Mouse (Mus musculus): ENCODE data around the gene Ttll9. TPM values are rescaled to one million over a fixed set of nuclear protein-coding genes. Genes with fewer than 3 reads are reported as not detected.
A peak's percentile ranks its signal among the peaks of the same experiment; 100 is the strongest.

Ttll9 gene
- polyA plus RNA-seq (2016; fragmentation: Nextera tagmentation; extraction: Ambion mirVana), result 1.2 TPM in 2 replicates

DNA sequence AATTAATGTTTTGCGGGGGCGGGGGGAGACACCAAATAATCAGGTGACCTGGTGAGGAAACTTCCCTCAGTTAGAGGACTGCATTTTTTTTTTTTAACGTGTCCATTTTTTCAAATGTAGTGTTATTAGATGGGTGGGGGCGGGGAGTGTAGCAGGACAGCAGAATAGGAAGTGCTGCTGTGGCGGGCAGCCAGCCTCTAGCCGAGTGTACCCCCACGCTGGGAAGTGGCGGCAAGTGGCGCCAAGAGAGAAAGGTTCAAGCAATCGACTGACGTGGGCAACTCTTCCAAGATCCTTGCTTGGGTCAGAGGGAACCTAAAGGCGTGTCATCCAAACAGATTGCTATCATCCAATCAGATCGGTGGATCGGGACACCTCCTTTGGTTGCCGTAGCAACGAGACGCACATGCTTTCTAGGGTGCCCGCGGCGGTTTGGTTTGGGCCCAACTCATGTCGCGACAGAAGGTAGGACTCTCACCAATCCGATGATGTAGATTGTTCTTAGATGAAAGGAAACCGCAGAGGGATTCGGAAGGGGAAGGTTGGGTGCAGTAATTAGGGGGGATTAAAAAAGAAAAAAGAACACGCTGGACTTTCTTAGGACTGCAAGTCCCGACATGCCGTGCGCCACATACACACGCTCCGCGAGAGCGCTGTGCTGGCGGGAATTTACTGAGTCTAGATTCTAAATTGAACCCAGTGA lies at the start of gene Ttll9:
Gene Ttll9, plus strand, starts transcription at position 395 of the 703 bp plus-strand sequence.
- peaks cover 9% of the 10 kb centered on the region; the same call in 1 of the 2 replicates for H3K4me1 ChIP-seq
- no peaks in the 10 kb centered on the region for H3K9me3 ChIP-seq
- peaks cover 15% of the 10 kb centered on the region for H3K27me3 ChIP-seq
- 1% methylated on average over 34 of the region's 34 CpGs for WGBS
- H3K27ac ChIP-seq, result no peak within 1 kb of the TSS
- peak within 1 kb of the TSS; percentile 41 for H3K4me3 ChIP-seq (replicated peaks)
- H3K4me2 ChIP-seq, result peak within 1 kb of the TSS; percentile 70
- H3K9ac ChIP-seq, result peak within 1 kb of the TSS; percentile 64
- H3K36me3 ChIP-seq (replicated peaks), result no peaks in the 10 kb centered on the region
- peak; percentile 96 for ATAC-seq (ENCODE audit: low FRiP score)

DNA sequence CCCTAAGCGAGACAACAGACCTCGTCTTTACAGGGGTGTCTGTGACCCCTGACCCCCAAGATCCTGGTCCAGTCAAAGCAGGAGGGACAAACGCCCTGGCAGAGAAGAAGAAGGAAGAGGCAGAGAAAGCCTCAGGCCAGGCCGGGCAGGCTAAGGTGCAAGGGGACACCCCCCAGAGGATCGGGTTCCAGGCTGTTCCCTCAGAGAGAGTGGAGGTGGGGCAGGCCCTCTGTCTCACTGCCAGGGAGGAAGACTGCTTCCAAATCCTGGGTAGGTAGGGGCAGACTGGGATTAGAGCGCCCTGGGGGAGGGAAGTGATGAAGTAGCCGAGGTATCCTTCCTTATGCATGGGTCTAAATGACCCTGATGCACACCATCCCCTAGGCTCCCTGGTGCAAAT lies 48.8 kb upstream of the Ttll9 start:
- Histone ChIP-seq H3K36me3 (replicated peaks) (no peaks in the 10 kb centered on the region), H3K4me1 (peaks cover 8% of the 10 kb centered on the region), H3K9me3 (no peaks in the 10 kb centered on the region), H3K9ac (no peak overlapping the region), H3K4me2 (no peak overlapping the region), H3K27ac (no peak overlapping the region), H3K4me3 (replicated peaks) (no peak overlapping the region), H3K27me3 (peaks cover 73% of the 10 kb centered on the region)
- no peak for ATAC-seq (ENCODE audit: low FRiP score)
- 41% methylated on average over 7 of the region's 7 CpGs for WGBS

DNA sequence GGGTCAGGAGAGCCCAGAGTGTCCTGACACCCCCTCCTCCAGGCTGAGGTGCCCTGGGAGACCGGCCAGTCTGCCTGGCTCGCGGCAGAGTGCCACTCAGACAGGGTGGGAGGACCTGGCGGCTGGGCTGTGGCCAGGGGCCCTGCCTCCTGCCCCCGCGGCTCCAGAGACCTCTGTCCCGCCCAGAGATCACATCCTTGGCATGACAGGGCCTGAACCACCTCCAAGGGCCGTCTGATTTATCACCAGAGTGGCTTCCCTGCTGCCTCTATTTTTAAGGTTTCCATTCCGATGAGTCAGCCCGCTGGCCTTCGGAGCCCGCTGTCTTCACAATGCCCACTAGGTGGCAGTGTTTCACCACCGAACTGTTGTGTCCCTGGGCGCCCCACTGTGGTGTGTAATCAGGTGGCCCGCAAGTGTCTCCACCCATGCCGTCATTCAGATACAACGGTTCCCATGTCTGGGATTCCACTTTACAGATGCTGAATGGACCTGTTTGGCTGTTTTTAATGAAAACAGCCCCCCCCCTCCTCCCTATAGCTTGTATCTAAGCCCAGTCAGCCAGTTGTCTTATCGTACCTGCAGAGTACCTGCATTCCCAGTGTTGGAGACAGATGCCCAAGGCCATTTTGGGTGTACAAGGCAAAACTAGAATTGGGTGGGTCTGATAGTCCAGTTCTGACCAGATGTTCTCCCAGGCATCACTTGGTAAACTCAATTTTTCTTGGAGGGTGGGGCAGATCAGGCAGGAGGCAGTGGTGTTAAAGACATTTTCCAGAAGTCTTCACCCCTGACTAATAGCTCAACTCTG lies 47.8 kb upstream of the Ttll9 start:
- Histone ChIP-seq H3K27me3 (peaks cover 77% of the 10 kb centered on the region), H3K4me1 (peaks cover 12% of the 10 kb centered on the region), H3K4me3 (replicated peaks) (no peak overlapping the region), H3K9ac (0 out of 2 replicates have a peak overlapping the region, but pooled peaks have one; percentile 29), H3K9me3 (no peaks in the 10 kb centered on the region), H3K36me3 (replicated peaks) (no peaks in the 10 kb centered on the region), H3K4me2 (peak overlapping the region; percentile 33), H3K27ac (no peak overlapping the region)
- ATAC-seq (ENCODE audit: low FRiP score), result peak; percentile 79
- WGBS, result 4% methylated on average over 18 of the region's 18 CpGs

DNA sequence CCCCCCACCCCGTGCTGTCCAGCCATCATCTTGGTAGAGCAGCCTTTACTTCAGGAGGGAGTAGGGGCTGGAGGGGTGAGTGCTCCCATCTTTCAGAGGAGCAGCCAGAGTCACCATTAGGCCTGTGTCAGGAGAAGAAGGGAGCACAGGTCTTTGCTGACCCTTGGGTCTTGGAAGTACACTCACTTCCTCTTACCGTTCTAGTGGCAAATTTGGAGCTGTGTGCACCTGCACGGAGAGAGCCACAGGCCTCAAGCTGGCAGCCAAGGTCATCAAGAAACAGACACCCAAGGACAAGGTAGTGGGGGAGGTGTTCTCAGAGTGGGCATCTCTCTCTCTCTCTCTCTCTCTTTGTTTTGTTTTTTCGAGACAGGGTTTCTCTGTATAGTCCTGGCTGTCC lies 46.8 kb upstream of the Ttll9 start:
- Histone ChIP-seq H3K36me3 (replicated peaks) (no peaks in the 10 kb centered on the region), H3K4me3 (replicated peaks) (no peak overlapping the region), H3K27me3 (peaks cover 69% of the 10 kb centered on the region), H3K4me1 (peaks cover 12% of the 10 kb centered on the region), H3K27ac (no peak overlapping the region), H3K9me3 (no peaks in the 10 kb centered on the region), H3K9ac (no peak overlapping the region), H3K4me2 (no peak overlapping the region)
- ATAC-seq (ENCODE audit: low FRiP score), result no peak
- whole genome bisulfite sequencing, result 72% methylated on average over 4 of the region's 4 CpGs

DNA sequence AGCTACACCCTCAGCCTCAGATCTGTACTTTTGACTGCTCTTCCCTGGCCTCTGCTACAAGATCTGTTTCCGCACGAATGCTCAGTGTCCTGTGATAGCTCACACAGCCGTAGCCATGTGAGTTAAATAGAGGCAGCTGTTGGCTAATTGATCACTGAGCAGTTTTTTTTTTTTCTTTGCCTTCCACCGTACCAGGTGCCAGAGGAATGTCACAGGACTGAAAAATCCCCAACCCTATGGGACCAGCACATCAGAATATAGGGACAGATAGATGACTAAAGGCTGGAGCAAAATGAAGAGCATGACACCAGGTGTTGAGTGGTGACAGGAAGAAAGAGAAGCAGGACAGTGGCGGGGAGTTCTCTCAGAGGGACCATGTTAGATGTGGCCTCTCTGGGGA lies 46.2 kb upstream of the Ttll9 start:
- no peak overlapping the region for H3K9ac ChIP-seq
- H3K4me2 ChIP-seq, result no peak overlapping the region
- no peak overlapping the region for H3K4me3 ChIP-seq (replicated peaks)
- H3K4me1 ChIP-seq, result peaks cover 12% of the 10 kb centered on the region
- WGBS, result 60% methylated on average over 5 of the region's 5 CpGs
- no peak overlapping the region for H3K27ac ChIP-seq
- peaks cover 63% of the 10 kb centered on the region for H3K27me3 ChIP-seq
- no peak for ATAC-seq (ENCODE audit: low FRiP score)
- H3K36me3 ChIP-seq (replicated peaks), result no peaks in the 10 kb centered on the region
- no peaks in the 10 kb centered on the region for H3K9me3 ChIP-seq

DNA sequence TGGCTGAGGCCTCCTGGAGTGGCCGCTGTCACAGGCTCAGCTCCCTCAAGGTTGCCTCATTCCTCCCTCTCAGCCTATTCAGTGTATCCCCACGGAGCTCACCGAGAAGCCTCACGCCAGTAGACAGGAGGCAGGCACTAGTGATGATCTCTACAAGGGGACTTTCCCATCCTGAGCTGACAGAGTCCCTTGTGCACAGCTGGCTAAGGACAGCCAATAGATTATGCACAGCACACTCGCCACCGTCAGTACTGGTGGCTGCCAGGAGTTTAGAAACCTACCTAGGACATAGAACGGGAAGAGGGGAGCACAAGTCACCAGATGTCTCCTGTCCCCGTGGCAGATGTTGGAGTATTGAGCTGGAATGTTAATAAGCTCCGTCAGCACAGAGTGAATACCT lies 44.6 kb upstream of the Ttll9 start:
- peaks cover 18% of the 10 kb centered on the region for H3K4me1 ChIP-seq
- no peak overlapping the region for H3K9ac ChIP-seq
- H3K36me3 ChIP-seq (replicated peaks), result no peaks in the 10 kb centered on the region
- no peak overlapping the region for H3K27ac ChIP-seq
- H3K4me3 ChIP-seq (replicated peaks), result no peak overlapping the region
- 69% methylated on average over 9 of the region's 9 CpGs for WGBS
- H3K27me3 ChIP-seq, result peaks cover 47% of the 10 kb centered on the region
- no peak overlapping the region for H3K4me2 ChIP-seq
- ATAC-seq (ENCODE audit: low FRiP score), result no peak
- H3K9me3 ChIP-seq, result no peaks in the 10 kb centered on the region

DNA sequence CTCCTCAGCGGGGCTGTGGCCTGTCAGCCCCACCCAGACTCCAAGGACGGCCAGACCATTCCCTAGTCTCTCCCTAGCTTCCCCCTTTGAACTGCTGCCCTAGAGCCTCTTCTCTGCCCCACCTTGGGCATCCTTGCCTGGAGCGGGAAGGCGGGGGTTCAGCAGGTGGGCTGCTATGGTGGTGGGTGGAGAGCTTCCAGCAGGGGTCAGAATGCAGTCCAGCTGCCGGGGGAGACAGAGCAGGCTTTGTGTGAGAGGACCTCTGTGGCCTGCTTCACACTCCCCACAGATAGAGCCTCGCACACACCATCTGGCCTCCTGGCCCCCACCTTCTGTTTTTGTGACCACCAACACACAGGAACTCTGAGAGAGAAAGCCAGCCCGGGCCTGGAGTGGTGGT lies 39.9 kb upstream of the Ttll9 start:
- no peak for ATAC-seq (ENCODE audit: low FRiP score)

DNA sequence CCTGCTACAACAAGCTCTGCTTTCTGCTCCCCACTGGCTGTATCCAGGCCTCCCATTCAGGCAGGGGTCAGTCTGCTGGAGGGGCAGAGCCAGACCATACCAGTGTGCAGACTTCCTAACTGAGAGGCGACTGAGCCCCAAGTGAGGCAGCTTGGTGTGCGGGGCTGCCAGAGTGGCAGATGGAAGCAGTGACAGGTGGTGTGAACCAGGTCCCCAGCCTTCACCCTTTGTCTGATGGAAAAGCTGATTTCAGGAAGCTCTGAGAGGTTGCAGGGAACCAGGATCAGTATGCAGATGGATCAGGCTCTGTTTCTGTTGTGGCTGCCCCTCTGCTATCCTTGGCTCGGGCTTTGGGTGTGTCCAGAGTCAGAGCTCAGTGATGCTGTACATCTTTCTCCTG lies 38.7 kb upstream of the Ttll9 start:
- no peak overlapping the region for H3K4me2 ChIP-seq
- 77% methylated on average over 3 of the region's 3 CpGs for whole genome bisulfite sequencing
- no peaks in the 10 kb centered on the region for H3K9me3 ChIP-seq
- H3K36me3 ChIP-seq (replicated peaks), result no peaks in the 10 kb centered on the region
- no peak overlapping the region for H3K4me3 ChIP-seq (replicated peaks)
- no peak overlapping the region for H3K27ac ChIP-seq
- no peak overlapping the region for H3K9ac ChIP-seq
- peaks cover 6% of the 10 kb centered on the region; the same call in 1 of the 2 replicates for H3K27me3 ChIP-seq
- peaks cover 9% of the 10 kb centered on the region; the same call in 1 of the 2 replicates for H3K4me1 ChIP-seq
- ATAC-seq (ENCODE audit: low FRiP score), result no peak

More for the DNA sequence above, 39.9 kb upstream of the Ttll9 start:
- Histone ChIP-seq H3K9me3 (no peaks in the 10 kb centered on the region), H3K4me1 (peaks cover 10% of the 10 kb centered on the region; the same call in 1 of the 2 replicates), H3K9ac (no peak overlapping the region), H3K36me3 (replicated peaks) (no peaks in the 10 kb centered on the region), H3K4me3 (replicated peaks) (no peak overlapping the region), H3K4me2 (no peak overlapping the region), H3K27ac (no peak overlapping the region), H3K27me3 (peaks cover 12% of the 10 kb centered on the region)
- 51% methylated on average over 7 of the region's 7 CpGs for WGBS

DNA sequence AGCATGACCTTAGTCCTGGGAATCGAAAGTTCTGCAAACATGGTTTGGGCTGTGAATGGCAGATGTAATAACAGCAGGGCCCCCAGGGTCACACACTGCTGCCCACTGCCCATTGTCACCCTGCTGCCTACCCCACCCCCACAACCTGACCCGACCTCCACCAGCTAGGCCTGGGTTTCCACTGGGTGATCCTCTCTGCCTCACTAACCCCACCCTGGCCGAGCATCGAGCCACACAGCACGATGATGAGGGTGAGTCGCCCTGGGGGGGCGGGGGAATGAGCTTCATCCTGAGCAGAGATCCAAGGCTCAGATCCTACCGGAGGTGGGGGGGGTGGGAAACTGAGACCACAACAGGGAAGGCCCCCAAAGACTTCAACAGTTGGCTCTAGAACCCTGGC lies 38.2 kb upstream of the Ttll9 start:
- 77% methylated on average over 8 of the region's 8 CpGs for WGBS
- H3K27ac ChIP-seq, result no peak overlapping the region
- no peak overlapping the region for H3K9ac ChIP-seq
- peaks cover 2% of the 10 kb centered on the region; the same call in 1 of the 2 replicates for H3K27me3 ChIP-seq
- no peak for ATAC-seq (ENCODE audit: low FRiP score)
- no peak overlapping the region for H3K4me3 ChIP-seq (replicated peaks)
- H3K36me3 ChIP-seq (replicated peaks), result no peaks in the 10 kb centered on the region
- no peaks in the 10 kb centered on the region for H3K9me3 ChIP-seq
- H3K4me1 ChIP-seq, result peaks cover 6% of the 10 kb centered on the region; the same call in 1 of the 2 replicates
- H3K4me2 ChIP-seq, result no peak overlapping the region

DNA sequence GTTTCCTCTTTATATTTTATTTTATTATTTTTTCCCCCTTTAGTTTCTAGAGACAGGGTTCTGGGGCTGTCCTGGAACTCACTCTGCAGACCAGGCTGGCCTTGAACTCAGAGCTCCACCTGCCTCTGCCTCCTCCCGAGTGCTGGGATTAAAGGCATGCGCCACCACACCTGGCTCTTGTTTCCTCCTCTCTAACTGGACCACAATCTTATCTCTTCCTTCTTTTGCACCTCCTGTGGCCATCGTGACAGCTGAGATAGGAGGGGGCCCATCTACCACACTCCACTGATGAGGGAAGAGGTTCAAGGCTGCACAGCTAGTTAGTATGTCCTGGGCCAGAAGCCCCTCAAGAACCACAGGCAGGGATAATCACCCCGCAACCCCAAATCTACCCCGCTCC lies 37.7 kb upstream of the Ttll9 start:
- H3K4me2 ChIP-seq, result no peak overlapping the region
- H3K27ac ChIP-seq, result no peak overlapping the region
- no peak overlapping the region for H3K4me3 ChIP-seq (replicated peaks)
- 90% methylated on average over 5 of the region's 5 CpGs for WGBS
- H3K4me1 ChIP-seq, result peaks cover 6% of the 10 kb centered on the region; the same call in 1 of the 2 replicates
- no peaks in the 10 kb centered on the region for H3K27me3 ChIP-seq
- no peaks in the 10 kb centered on the region for H3K36me3 ChIP-seq (replicated peaks)
- no peaks in the 10 kb centered on the region for H3K9me3 ChIP-seq
- ATAC-seq (ENCODE audit: low FRiP score), result no peak
- no peak overlapping the region for H3K9ac ChIP-seq

DNA sequence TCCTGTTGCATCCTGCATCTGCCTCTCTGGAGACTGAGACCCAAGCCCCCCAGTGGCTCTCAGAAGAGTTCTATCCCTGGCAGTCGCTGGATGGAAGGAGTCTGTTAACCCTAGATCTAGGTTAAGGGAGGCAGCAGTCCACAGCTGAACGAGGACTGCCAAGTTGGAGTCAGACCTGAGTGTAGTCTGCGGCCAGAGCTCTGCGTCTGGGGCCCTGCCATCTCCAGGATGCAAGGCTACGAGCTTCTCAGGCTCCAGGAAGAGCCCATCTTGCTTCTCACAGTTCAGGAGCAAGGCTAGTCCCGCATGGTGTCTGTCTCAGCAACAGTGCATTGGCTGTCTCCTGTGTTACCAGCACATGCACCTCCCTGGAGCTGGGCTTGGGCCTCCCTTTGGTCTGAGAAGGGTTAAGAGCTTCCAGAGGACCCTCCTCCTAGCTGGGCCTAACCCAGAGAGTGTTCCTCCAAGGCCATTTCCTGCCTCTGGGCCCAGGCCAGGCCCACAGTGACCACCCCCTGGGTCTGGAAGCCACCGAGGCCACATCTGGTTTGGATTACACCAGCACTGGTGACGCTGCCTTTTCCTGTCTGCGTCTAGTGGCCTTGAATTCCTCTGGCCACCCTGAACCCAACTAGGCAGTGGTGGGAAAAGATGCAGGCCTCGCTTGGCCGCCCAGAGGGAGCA lies 37.0 kb upstream of the Ttll9 start:
- 0 out of 2 replicates have a peak, but pooled peaks cover 3% of the 10 kb centered on the region for H3K27me3 ChIP-seq
- H3K36me3 ChIP-seq (replicated peaks), result no peaks in the 10 kb centered on the region
- WGBS, result 78% methylated on average over 11 of the region's 11 CpGs
- H3K4me2 ChIP-seq, result no peak overlapping the region
- H3K4me1 ChIP-seq, result peaks cover 6% of the 10 kb centered on the region; the same call in 1 of the 2 replicates
- no peak for ATAC-seq (ENCODE audit: low FRiP score)
- no peak overlapping the region for H3K27ac ChIP-seq
- H3K9ac ChIP-seq, result no peak overlapping the region
- H3K4me3 ChIP-seq (replicated peaks), result no peak overlapping the region
- no peaks in the 10 kb centered on the region for H3K9me3 ChIP-seq

DNA sequence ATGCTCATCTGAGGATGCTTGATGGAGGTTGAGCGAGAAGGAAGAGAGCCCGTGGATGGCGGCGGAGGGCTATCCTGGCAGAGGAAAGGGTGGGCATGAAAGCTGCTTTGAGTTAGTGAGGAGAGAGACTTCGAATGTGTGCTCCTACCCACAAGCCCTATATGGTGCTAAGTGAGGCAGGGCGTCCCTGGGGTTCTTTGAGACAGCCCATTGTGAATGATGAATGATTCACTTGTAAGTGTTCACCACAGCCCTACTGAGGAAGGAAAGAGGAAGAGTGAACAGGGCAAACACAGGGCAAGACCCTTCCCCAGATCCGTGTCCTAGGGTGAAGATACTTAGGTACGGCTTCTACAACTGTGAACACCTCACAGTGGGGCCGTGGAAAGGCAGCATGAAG lies 35.4 kb upstream of the Ttll9 start:
- Histone ChIP-seq H3K27ac (no peak overlapping the region), H3K9ac (no peak overlapping the region), H3K4me2 (no peak overlapping the region), H3K9me3 (no peaks in the 10 kb centered on the region), H3K36me3 (replicated peaks) (no peaks in the 10 kb centered on the region), H3K27me3 (peaks cover 10% of the 10 kb centered on the region; the same call in 1 of the 2 replicates), H3K4me1 (peaks cover 6% of the 10 kb centered on the region; the same call in 1 of the 2 replicates), H3K4me3 (replicated peaks) (no peak overlapping the region)
- WGBS, result 75% methylated on average over 9 of the region's 9 CpGs
- no peak for ATAC-seq (ENCODE audit: low FRiP score)

Measured in forebrain, embryonic 12.5 days (tissue).